Mouse (Mus musculus) megakaryocyte-erythroid progenitor cell, adult 5-6 weeks (primary cell): Measurements from ENCODE around the gene Rrp7a. TPM values are rescaled to one million over a fixed set of nuclear protein-coding genes. Genes with fewer than 3 reads are reported as not detected.
A peak's percentile ranks its signal among the peaks of the same experiment; 100 is the strongest.

Experiments used
- ATAC-seq: replicated peaks from 2 replicates; pipeline ENCODE4 v1.8.0; 2016; ENCODE audit warnings: mild to moderate bottlenecking, inconsistent platforms; ENCODE audit not compliant: severe bottlenecking, poor library complexity, low FRiP score, low TSS enrichment
- total RNA-seq, 2 experiments: library from RNA; stranded (forward) in 1 of 2; stranded (reverse) in 1 of 2; fragments of 200-1000, 215-1000 nt in 1 of 2; fragments of >200 nt in 1 of 2; fragmentation: Nextera tagmentation in 1 of 2; gene quantifications; 2 replicates each; pipeline ENCODE4 v1.2.3; 2014 to 2017

The Rrp7a gene
- total RNA-seq, 2 experiments from 2014 or later: 30.4 to 107 TPM

- peak; percentile 20 for ATAC-seq
Observed at GRCm38 (mm10) chr15:83121709-83122565, 664 bp downstream of the Rrp7a start.

GRCm38 (mm10) chr15:83118360-83118759 lies 4.2 kb downstream of the Rrp7a start:
- ATAC-seq: peak; percentile 45

GRCm38 (mm10) chr15:83115071-83115470 lies 7.5 kb downstream of the Rrp7a start:
- no peak for ATAC-seq

GRCm38 (mm10) chr15:83114106-83114505 lies 8.5 kb downstream of the Rrp7a start:
- ATAC-seq: no peak

- ATAC-seq: peak; percentile 85
Observed at GRCm38 (mm10) chr15:83112898-83113297, 9.7 kb downstream of the Rrp7a start.

- ATAC-seq: no peak
Observed at GRCm38 (mm10) chr15:83111874-83112273, 10.7 kb downstream of the Rrp7a start.

GRCm38 (mm10) chr15:83111290-83111689 lies 11.3 kb downstream of the Rrp7a start:
- ATAC-seq: no peak

GRCm38 (mm10) chr15:83107814-83108213 lies 14.8 kb downstream of the Rrp7a start:
- ATAC-seq: no peak

GRCm38 (mm10) chr15:83106426-83106825 lies 16.2 kb downstream of the Rrp7a start:
- no peak for ATAC-seq

- ATAC-seq: no peak
Observed at GRCm38 (mm10) chr15:83103111-83103510, 19.5 kb downstream of the Rrp7a start.

- ATAC-seq: no peak; the same call in 1 of the 2 replicates
Observed at GRCm38 (mm10) chr15:83100332-83100662, 22.3 kb downstream of the Rrp7a start.

GRCm38 (mm10) chr15:83099533-83100331 lies 22.9 kb downstream of the Rrp7a start:
- peak; percentile 97 for ATAC-seq

GRCm38 (mm10) chr15:83095950-83096349 lies 26.7 kb downstream of the Rrp7a start:
- ATAC-seq: no peak

- no peak for ATAC-seq
Observed at GRCm38 (mm10) chr15:83093687-83094086, 28.9 kb downstream of the Rrp7a start.

GRCm38 (mm10) chr15:83090874-83091273 lies 31.7 kb downstream of the Rrp7a start:
- ATAC-seq: no peak

GRCm38 (mm10) chr15:83089429-83089605 lies 33.3 kb downstream of the Rrp7a start, which contains the start of gene Serhl:
Gene Serhl (plus strand): TSS chr15:83089506.
- ATAC-seq: no peak

GRCm38 (mm10) chr15:83088495-83089428 lies 33.8 kb downstream of the Rrp7a start:
- ATAC-seq: peak; percentile 50; the same call in 1 of the 2 replicates

- no peak for ATAC-seq
Observed at GRCm38 (mm10) chr15:83086636-83087328, 35.8 kb downstream of the Rrp7a start.

- peak; percentile 82 for ATAC-seq
Observed at GRCm38 (mm10) chr15:83085901-83086300, 36.7 kb downstream of the Rrp7a start.
